Mouse (Mus musculus) thymus, postnatal 10 days (tissue): ENCODE measurements around the gene Gm20388.

ENCODE experiments used
- DNase-seq, 2 experiments: peaks; one replicate each; pipeline ENCODE4 v3.0.0; 2021; ENCODE audit warnings: low spot score in 2 of 2

The Gm20388 gene

GRCm38 (mm10) chr8:121059098-121059497, 1148.5 kb downstream of the Gm20388 start:
- no peak for DNase-seq

DNA sequence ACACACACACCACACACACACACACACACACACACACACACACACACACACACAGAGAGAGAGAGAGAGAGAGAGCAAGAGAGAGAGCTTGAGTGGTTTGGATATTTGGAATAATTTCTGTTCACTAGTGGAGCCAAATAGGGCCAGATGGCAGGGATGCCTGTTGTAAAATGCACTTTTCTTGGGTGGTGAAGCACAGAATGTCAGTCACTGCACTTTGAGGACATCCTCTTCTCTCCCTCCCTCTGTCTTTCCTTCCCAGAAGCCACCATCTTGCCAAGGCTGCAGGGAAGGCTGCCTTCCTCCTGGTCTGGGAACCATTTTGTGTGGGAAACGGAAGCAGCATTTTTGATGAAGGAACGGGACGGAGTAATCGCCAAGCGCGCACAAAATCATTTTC, 1151.9 kb downstream of the Gm20388 start:
- no peak for DNase-seq

DNA sequence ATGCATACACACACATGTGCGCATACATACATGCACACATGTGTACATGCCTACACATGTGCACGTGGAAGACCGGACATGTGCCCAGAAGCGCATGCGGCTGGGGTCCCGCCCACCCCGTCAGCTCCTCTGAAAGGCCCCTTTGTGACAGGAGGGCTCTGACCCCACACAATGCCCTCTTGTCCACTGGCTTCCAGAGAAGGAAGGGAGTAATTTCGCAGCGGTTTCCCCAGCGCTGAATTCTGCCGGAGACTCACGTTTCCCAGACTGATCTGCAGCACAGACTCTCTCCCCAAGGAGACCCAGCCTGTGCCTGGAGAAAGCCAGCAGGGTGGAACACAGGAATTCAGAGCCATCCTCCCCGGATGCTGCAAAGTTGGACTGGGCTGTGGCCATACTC, 1153.0 kb downstream of the Gm20388 start:
- no peak for DNase-seq

GRCm38 (mm10) chr8:121071454-121071853, 1160.8 kb downstream of the Gm20388 start:
- no peak for DNase-seq

- DNase-seq = no peak
These were observed 1161.9 kb downstream of the Gm20388 start for GRCm38 (mm10) chr8:121072406-121073130.

GRCm38 (mm10) chr8:121073174-121074107, 1162.8 kb downstream of the Gm20388 start:
- no peak for DNase-seq

GRCm38 (mm10) chr8:121074108-121074847, 1163.6 kb downstream of the Gm20388 start:
- DNase-seq = no peak

DNA sequence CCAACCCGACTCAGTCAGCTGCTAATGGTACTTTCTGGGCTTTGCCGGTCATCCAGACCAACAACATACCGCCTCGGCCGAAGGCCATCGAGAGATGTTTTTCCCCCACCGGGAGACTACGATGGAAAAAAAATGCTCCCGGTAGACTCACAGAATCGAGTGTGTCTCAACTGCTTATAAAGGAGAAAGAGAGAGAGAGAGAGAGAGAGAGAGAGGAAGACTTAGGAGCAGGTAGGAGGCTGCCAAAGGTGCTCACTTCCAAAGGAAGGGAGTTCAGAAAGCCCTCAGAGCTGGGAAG, 1164.2 kb downstream of the Gm20388 start:
- no peak for DNase-seq

DNA sequence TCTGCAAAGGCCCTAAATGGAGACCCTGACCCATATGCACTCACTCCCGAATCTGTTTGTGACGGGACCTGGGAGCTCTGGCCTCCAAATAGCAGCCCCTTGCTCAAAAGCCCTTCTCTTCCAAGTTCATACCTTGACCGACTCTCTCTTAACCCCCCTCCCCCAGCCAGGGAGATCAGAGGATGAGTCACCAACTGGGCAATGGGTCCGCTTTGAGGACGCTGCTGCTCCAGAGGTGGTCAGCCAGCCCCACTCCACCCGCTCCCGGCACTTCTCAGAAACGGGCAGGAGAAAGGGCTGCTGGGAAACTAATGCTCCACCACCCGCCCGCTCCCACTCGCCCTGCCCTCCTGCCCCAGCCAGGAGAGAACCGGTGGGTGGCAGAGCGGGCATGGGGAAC, 1165.3 kb downstream of the Gm20388 start:
- no peak for DNase-seq

GRCm38 (mm10) chr8:121076555-121076954, 1165.9 kb downstream of the Gm20388 start:
- no peak for DNase-seq

DNA sequence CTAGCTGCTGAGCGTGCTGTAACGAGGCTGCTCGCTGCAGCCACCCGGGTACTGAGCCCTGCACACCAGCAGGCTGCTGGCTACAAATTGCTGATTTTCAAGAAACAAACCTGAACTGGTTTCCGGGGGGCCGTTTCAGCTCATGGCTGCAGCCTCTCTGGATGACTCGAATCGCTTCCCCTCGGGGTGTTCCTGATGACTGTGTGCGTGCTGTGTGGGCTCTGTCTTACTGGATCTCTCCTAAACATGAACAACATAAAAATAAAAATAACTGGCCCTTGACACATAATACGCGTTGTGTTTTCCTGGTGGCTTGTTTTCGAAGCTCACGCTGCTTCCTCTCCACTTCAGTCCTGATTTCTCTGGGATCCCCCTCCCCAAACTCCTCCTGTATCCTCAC, 1168.1 kb downstream of the Gm20388 start:
- DNase-seq = no peak

DNA sequence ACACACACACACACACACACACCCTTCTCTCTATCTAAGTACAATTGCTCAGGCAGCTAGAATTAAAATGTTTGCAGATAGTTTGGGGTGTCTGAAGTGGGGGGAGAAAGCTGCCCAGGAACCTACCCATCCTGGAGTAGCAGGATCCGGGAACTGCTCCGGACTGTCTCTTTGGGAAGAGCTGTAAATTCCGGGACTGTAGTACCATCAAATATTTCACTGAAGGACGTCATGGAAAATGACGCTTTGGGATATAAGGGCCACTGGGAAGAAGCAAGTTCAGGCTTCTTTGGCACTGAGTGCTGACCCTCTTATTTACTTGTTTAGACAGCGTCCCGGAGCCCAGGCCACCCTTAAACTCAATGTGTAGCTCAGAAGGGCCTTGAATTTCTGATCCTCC, 1168.6 kb downstream of the Gm20388 start:
- DNase-seq = no peak

GRCm38 (mm10) chr8:121079944-121080343, 1169.3 kb downstream of the Gm20388 start:
- DNase-seq = no peak

DNA sequence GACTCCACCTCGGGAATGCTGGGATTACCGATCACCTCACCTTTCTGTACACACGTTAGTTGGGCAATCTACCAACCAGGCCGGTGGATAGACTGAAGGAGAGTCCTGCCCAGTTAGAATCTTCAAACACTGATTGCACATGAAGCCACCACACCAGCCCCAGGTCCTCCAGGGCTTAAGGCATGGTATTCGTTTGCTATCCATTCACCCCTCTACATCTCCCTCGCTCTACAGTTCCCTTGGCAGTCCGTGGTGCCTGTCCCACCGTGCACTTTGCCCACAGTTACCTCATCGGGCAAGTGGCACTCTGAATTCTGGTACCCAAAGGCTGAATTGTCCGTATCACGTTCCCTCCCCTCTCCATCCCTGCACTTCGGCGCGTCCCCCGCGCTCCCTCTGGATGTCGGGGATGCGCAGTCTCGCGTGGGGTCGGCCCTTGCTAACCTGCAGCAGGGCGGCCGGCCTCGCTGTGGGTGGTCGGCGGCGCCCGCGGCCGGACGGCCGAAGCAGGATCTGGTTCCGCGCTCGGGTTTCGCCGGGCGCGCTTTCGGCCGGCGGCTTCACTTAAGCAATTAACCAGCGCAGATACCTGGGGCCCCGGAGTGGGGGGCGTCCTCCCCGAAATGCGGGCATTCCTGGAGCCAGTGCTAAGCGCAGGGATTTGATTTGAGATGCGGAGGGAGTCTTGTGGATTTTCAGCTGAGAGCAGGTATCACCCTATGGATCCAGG, 1169.9 kb downstream of the Gm20388 start:
- DNase-seq = no peak

DNA sequence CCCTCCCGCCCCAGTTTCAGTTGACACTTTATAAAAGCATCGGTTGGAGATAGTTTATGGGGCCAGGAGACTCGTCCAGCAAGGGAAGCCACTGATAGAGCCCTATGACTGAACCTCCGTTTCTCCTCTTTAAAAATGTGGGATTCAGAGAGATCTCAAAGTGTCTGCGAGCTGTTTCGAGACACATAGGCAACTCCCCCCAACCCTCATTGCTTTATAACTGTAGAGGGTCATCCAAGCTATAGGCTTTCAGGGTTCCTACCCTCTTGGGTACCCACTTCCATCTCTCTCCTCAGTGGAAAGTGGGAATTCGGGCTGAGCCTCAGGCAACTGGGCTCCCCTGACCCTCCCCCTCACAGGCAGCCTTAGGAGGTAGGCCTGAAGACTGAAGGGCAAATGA, 1170.8 kb downstream of the Gm20388 start:
- no peak for DNase-seq

- DNase-seq = no peak
These were observed 1171.8 kb downstream of the Gm20388 start for GRCm38 (mm10) chr8:121082218-121083092.

- DNase-seq = no peak
These were observed 1172.7 kb downstream of the Gm20388 start for GRCm38 (mm10) chr8:121083093-121083935.

DNA sequence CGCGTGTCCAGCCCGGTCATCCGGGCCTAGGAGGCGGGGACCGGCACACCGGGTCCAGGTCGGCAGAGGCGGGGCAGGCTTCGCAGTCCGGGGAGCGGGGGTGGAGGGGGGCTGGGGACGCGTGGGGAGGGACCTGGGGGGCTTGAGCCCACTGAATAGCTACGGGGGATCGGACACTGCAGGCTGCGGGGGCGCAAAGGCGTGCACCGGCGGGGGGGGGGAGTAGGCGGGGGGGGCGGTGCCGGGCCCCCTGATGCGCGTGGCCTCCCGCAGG, 1173.2 kb downstream of the Gm20388 start:
- no peak for DNase-seq

DNA sequence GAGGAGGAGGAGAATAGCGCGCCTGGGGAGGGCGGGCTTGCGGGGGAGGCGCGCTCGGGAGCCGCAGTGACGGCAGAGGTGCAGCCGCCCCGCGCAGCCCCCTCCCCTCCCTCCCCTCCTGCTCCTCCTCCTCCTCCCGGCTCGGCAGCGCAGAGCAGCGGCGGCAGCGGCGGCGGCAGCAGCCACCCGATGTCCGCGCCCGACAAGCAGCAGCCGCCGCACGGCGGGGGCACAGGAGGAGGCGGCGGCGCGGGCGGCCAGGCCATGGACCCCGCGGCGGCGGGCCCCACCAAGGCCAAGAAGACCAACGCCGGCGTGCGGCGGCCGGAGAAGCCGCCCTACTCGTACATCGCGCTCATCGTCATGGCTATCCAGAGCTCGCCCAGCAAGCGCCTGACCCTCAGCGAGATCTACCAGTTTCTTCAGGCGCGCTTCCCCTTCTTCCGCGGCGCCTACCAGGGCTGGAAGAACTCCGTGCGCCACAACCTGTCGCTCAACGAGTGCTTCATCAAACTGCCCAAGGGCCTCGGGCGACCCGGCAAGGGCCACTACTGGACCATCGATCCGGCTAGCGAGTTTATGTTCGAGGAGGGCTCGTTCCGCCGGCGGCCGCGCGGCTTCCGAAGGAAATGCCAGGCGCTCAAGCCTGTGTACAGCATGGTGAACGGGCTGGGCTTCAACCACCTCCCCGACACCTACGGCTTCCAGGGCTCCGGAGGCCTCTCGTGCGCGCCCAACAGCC, 1173.7 kb downstream of the Gm20388 start, which contains the start of gene Foxf1:
Gene Foxf1 (plus strand): TSS at position 177 of the 742 bp plus-strand sequence.
- no peak for DNase-seq
